ENCODE assay signal across 8 mouse cellular contexts in the genomic region with DNA sequence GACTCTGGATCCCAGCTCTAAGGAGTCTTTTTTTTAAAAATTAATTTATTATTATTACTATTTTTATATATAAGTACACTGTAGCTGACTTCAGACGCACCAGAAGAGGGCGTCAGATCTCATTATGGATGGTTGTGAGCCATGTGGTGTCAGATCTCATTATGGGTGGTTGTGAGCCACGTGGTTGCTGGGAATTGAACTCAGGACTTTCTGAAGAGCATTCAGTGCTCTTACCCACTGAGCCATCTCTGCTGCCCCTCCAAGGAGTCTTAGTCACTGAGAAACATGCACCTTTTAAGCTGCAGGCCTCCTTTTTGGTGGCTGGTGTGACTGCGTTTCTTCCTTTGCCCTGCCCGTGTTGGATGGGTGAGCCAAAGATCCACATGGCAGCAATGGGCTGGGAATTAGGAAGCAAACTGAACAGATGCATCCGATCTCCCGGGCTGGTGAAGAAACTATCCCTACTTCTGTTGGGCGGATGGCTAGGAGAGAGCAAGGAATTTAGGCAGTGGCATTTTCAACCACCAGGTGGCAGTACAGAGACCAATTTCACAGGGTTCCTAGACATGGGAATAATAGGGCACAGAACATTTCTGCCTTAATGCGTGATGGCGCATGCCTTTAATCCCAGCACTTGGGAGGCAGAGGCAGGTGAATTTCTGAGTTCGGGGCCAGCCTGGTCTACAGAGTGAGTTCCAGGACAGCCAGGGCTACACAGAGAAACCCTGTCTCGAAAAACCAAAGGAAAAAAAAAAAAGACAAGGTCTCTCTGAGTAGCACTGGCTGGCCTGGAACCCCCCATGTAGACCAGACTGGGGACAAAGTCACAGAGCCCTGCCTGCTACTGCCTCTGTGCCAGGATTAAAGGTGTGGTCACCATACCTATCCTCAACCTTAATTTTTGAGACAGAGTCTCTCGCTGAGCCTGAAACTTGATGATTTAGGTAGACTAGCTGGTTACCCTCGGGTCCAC. TPM values are rescaled to one million over a fixed set of nuclear protein-coding genes. Genes with fewer than 3 reads are reported as not detected.
DNase-seq lines count a peak whose midpoint lies in the region; ATAC-seq and TF ChIP-seq lines count a peak whose summit lies in the region.

No protein-coding gene starts in this region.

- no peak overlapping the region for H3K4me3 ChIP-seq in cerebellum, adult 2 months (replicated peaks; ENCODE audit: insufficient read depth, low read depth, low read length)
- H3K4me3 ChIP-seq in hindbrain, postnatal 0 days (ENCODE audit: low read length) = no peak overlapping the region

- no peak overlapping the region for H3K4me2 ChIP-seq in hindbrain, postnatal 0 days (ENCODE audit: low read depth, low read length)

- TF ChIP-seq CTCF in cerebellum, adult 2 months (IDR thresholded peaks at IDR 0.05; ENCODE audit: borderline replicate concordance, insufficient read depth, low read depth, low read length) = peak; percentile 73
- peak; percentile 91 for TF ChIP-seq CTCF in hindbrain, postnatal 0 days (IDR thresholded peaks at IDR 0.05; ENCODE audit: low read depth)

- TF ChIP-seq POLR2A in cerebellum, adult 2 months (IDR thresholded peaks at IDR 0.05; ENCODE audit: borderline replicate concordance, insufficient read depth, low read length) = no peak

- 0 out of 2 replicates have a peak, but pooled peaks have one; percentile 33 for ATAC-seq in hindbrain, postnatal 0 days

- H3K27ac ChIP-seq in cerebellum, adult 2 months (ENCODE audit: insufficient read depth, low read length) = no peak overlapping the region
- H3K27ac ChIP-seq in hindbrain, postnatal 0 days = no peak overlapping the region

- H3K9ac ChIP-seq in hindbrain, postnatal 0 days (replicated peaks; ENCODE audit: low read length) = no peak overlapping the region

- no peaks in the 10 kb centered on the region for H3K4me1 ChIP-seq in cerebellum, adult 2 months (ENCODE audit: control insufficient read depth, insufficient read depth, low read length)
- H3K4me1 ChIP-seq in hindbrain, postnatal 0 days (ENCODE audit: insufficient read depth, low read length) = no peaks in the 10 kb centered on the region

- no peaks in the 10 kb centered on the region for H3K27me3 ChIP-seq in cerebellum, adult 2 months (ENCODE audit: control insufficient read depth, insufficient read depth, low read length)
- no peaks in the 10 kb centered on the region for H3K27me3 ChIP-seq in hindbrain, postnatal 0 days (ENCODE audit: insufficient read depth, low read length)

- no peaks in the 10 kb centered on the region for H3K36me3 ChIP-seq in hindbrain, postnatal 0 days (ENCODE audit: insufficient read depth, low read length)

- no peaks in the 10 kb centered on the region for H3K9me3 ChIP-seq in hindbrain, postnatal 0 days (ENCODE audit: low read length)

- peak; percentile 69 for DNase-seq in T-cell, adult 2 months (ENCODE audit: low spot score)
- peak; percentile 80 to 90 for DNase-seq in cerebellum, adult 2 months
- peak; percentile 75 to 88 for DNase-seq in frontal cortex, postnatal 14 days (ENCODE audit: low spot score in 2 of 2)
- DNase-seq in hindbrain, postnatal 0 days (ENCODE audit: low spot score) = peak; percentile 93
- peak; percentile 86 for DNase-seq in left cerebral cortex, adult 11 months (ENCODE audit: low spot score)
- peak; percentile 97 for DNase-seq in lung, postnatal 36 days
- peak; percentile 88 for DNase-seq in right cerebral cortex, postnatal 4 days
- peak; percentile 76 to 92 for DNase-seq in urinary bladder, postnatal 4 days (ENCODE audit: low spot score in 2 of 2)

- 32% methylated on average over 14 of the region's 14 CpGs for WGBS in cerebellum, adult 2 months
- 33% methylated on average over 13 of the region's 14 CpGs for WGBS in hindbrain, postnatal 0 days

RNA-seq across cellular contexts. Expression of gene Wipf2, which starts 4.4 kb away (rescaled TPM):
- 25.8 and 27.3 TPM in 2 replicates for polyA plus RNA-seq in cerebellum, adult 2 months (2012; rRNA removed)
- 8.1 and 10.4 TPM in 2 replicates for total RNA-seq in hindbrain, postnatal 0 days (2014; rRNA removed)
- 3.5 and 3.7 TPM in 2 replicates for polyA plus RNA-seq in hindbrain, postnatal 0 days (2015; fragmentation: Nextera tagmentation; extraction: Ambion mirVana)

RNA-seq across cellular contexts. Expression of gene Rapgefl1, which starts 22.5 kb away (rescaled TPM):
- polyA plus RNA-seq in cerebellum, adult 2 months (2012; rRNA removed) = 56.8 and 58.0 TPM in 2 replicates
- total RNA-seq in hindbrain, postnatal 0 days (2014; rRNA removed) = 29.5 and 44.1 TPM in 2 replicates
- polyA plus RNA-seq in hindbrain, postnatal 0 days (2015; fragmentation: Nextera tagmentation; extraction: Ambion mirVana) = 11.0 TPM in 2 replicates

RNA-seq across cellular contexts. Expression of gene Cdc6, which starts 48.6 kb away (rescaled TPM):
- polyA plus RNA-seq in cerebellum, adult 2 months (2012; rRNA removed) = 0.30 and 0.36 TPM in 2 replicates
- total RNA-seq in hindbrain, postnatal 0 days (2014; rRNA removed) = 2.5 and 4.6 TPM in 2 replicates
- 3.0 and 3.4 TPM in 2 replicates for polyA plus RNA-seq in hindbrain, postnatal 0 days (2015; fragmentation: Nextera tagmentation; extraction: Ambion mirVana)

RNA-seq across cellular contexts. Expression of gene Casc3, which starts 54.3 kb away (rescaled TPM):
- polyA plus RNA-seq in cerebellum, adult 2 months (2012; rRNA removed) = 55.5 TPM in 2 replicates
- 24.4 and 74.0 TPM in 2 replicates for total RNA-seq in hindbrain, postnatal 0 days (2014; rRNA removed)
- polyA plus RNA-seq in hindbrain, postnatal 0 days (2015; fragmentation: Nextera tagmentation; extraction: Ambion mirVana) = 35.4 and 35.7 TPM in 2 replicates
